Mouse (Mus musculus) subcutaneous adipose tissue, adult 2 months (tissue): ENCODE results near the gene Zfp605. TPM values are rescaled to one million over a fixed set of nuclear protein-coding genes. Genes with fewer than 3 reads are reported as not detected.

ENCODE experiments used
- polyA plus RNA-seq: library from polyadenylated mRNA; depleted of rRNA; stranded (reverse); fragments of >200 nt; gene quantifications from 2 replicates; pipeline ENCODE4 v1.2.3, GENCODE M21; 2012; ENCODE audit warnings: low replicate concordance; rRNA removed

The Zfp605 gene
- 0.92 and 1.3 TPM in 2 replicates for polyA plus RNA-seq

DNA sequence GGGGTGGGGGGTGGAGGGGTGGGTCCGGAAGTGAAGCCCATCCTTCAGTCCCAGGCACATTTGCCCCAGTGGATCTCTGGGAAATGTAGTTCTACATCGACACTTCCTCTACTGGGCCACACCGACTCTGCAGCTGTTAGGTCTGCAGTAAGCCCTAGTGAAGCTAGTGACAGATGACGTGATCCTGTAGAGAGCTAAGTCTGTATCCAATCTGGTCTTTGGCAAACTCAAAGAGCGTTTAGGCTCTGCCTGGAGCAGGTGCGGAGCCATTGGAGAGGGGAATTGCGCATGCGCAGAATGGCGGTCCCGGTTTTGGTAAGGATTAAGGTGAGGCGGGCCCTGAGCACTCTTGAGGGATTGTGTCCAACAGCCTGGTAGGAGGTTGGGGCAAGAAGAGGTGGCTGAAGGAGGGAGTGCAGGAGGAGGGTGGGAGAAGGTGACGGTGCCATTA lies at the start of gene Zfp605:
Zfp605 (plus strand) TSS at position 102 of the 451 bp plus-strand sequence.

GRCm38 (mm10) chr5:110072413-110072812 lies 37.5 kb upstream of the Zfp605 start, which contains the start of gene Gm17655:
Gm17655 (minus strand) TSS chr5:110072513.

DNA sequence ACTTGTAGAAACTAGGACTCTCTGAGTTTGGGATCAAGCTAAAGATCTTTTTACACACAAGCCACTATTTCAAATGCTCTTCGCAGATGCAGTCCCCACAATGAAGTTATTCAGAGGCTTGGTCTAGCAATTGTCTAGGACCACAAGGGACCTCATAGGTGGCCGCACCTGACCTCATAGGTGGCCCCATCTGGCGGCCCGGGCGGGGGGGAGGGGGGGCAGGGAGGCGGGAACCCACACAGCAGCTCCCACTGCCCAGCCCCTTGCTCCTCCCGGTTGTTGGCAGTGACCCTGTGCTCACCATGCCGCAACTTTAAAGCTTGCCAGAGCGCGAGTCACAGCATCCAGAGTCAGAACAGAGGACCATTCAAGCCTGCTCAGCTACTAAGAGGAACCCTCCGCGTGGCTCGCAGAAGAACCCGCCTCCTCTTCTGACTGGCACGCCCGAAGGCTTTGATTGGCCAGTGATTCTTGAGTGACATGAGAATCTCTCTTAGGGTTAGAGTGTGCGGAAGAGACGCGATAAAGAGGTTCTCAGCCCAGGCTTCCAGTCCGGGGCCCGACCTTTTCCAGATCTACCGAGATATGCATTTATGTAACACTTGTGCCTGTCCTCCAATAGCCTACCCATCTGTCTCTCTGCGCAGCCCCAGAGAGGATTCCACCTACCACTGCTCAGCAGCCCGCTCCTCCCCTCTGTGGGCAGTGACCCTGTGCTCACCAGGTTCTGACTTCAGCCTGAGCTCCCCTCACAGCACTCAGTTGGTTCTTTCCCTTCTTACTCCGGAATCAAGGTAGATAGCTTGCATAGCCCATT lies 15.7 kb upstream of the Zfp605 start, which contains the start of gene Gm35315:
Gm35315 (minus strand) TSS at position 391 of the 817 bp plus-strand sequence.

GRCm38 (mm10) chr5:110099656-110100580 lies 10.0 kb upstream of the Zfp605 start, which contains the start of gene Plcxd1:
Plcxd1 (plus strand) TSS chr5:110099969.

GRCm38 (mm10) chr5:110107581-110108304 lies 2.1 kb upstream of the Zfp605 start, which contains the start of gene Gtpbp6:
Gtpbp6 (minus strand) TSS chr5:110108197.

DNA sequence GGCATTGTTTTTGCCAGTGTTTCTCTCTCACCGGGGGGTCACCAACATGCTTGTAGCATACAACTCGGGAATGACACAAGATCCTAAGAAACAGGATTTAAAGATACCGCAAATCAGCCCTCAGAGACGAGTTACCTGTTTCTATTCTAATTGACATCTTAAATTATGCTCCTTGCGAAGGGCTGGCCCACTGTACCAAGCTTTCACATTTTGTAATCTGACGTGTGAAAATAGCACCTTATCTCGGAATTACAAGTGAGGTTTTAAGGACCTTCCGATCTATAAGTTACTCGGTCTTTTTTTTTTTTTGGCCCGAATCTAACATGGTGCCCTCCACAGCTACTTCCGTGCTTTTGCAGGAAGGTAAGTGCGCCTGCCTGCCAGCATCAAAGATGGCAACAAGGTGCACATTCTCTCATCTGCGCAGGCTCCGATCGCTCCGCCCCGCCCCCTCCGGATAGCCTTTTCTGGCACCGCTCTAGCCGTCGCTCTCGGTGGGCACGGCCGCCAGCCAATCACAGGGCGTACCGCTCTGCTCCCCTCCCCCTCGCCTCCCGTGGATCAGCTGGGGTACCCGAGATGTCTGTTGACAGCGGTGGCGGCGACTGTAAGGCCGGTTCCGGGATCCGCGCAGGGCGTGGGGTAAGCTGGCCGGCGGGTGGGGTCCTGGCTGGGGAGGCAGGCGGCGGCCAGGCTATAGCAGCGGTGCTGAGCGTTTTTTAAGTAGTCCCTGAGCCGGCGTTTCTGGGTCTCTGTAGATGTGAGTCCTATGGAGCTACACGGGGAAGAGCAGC lies 25.6 kb downstream of the Zfp605 start, which contains the start of gene Chfr:
Chfr (plus strand) TSS at position 550 of the 794 bp plus-strand sequence.

GRCm38 (mm10) chr5:110176362-110177020 lies 66.6 kb downstream of the Zfp605 start, which contains the start of gene Golga3:
Golga3 (plus strand) TSS chr5:110176701.

Other genes with a start within 250 kb of the Zfp605 start
- gene Gm15446, start 186.7 kb upstream of the Zfp605 start, polyA plus RNA-seq, result 2.0 and 3.8 TPM in 2 replicates
- 4.8 and 9.3 TPM in 2 replicates for gene Zfp932, start 113.6 kb upstream of the Zfp605 start, polyA plus RNA-seq
- gene Gm17655, start 37.6 kb upstream of the Zfp605 start, polyA plus RNA-seq, result 0.23 and 0.86 TPM in 2 replicates
- gene Gm35315, start 15.7 kb upstream of the Zfp605 start, polyA plus RNA-seq, result 0.21 and 0.27 TPM in 2 replicates
- 0.07 and 0.40 TPM in 2 replicates for gene Plcxd1, start 10.1 kb upstream of the Zfp605 start, polyA plus RNA-seq
- 70.9 and 137 TPM in 2 replicates for gene Gtpbp6, start 1.9 kb upstream of the Zfp605 start, polyA plus RNA-seq
- 28.4 and 39.8 TPM in 2 replicates for gene Chfr, start 25.8 kb downstream of the Zfp605 start, polyA plus RNA-seq
- 11.2 and 13.7 TPM in 2 replicates for gene Golga3, start 66.6 kb downstream of the Zfp605 start, polyA plus RNA-seq
- gene Ankle2, start 120.9 kb downstream of the Zfp605 start, polyA plus RNA-seq, result 10.1 and 16.1 TPM in 2 replicates
- 24.5 and 35.1 TPM in 2 replicates for gene Pgam5, start 159.8 kb downstream of the Zfp605 start, polyA plus RNA-seq
- 19.6 and 48.8 TPM in 2 replicates for gene Pxmp2, start 176.1 kb downstream of the Zfp605 start, polyA plus RNA-seq
- gene Pole, start 176.2 kb downstream of the Zfp605 start, polyA plus RNA-seq, result 3.6 and 11.5 TPM in 2 replicates
- 0.46 and 4.0 TPM in 2 replicates for gene P2rx2, start 233.1 kb downstream of the Zfp605 start, polyA plus RNA-seq
- 0.18 TPM in 1 of 2 replicates, not detected in the other for gene Lrcol1, start 234.6 kb downstream of the Zfp605 start, polyA plus RNA-seq